Mouse (Mus musculus) stomach, postnatal 0 days (tissue): ENCODE measurements at regions not wholly inside any gene's neighbourhood (a gene's known extent, or its start where the extent isn't known, plus 50 kb on each side); places are given as distances from the start of the nearest gene placed in this dataset.

Experiments
- ATAC-seq: fragments of 200-750 bp; cut with Nextera tagmentation; 2 replicates; pipeline ENCODE4 v1.8.0; 2017; ENCODE audit not compliant: low FRiP score, low TSS enrichment
- DNase-seq: peaks from one replicate; pipeline ENCODE4 v3.0.0-alpha.2; 2016; ENCODE audit warnings: low spot score
- H3K27ac ChIP-seq: fragments of 300-500 bp; sonication (generic); replicated peaks from 2 replicates; pipeline ENCODE4 v1.5.1; 2014; ENCODE audit warnings: mild to moderate bottlenecking, control low read depth
- H3K27me3 ChIP-seq: fragments of 300-500 bp; sonication (generic); 2 replicates; pipeline ENCODE4 v1.6.1; 2014; ENCODE audit warnings: low read length; ENCODE audit not compliant: control insufficient read depth, insufficient read depth
- H3K36me3 ChIP-seq: fragments of 300-500 bp; sonication (generic); 2 replicates; pipeline ENCODE4 v1.6.1; 2014; ENCODE audit warnings: low read length, mixed read lengths; ENCODE audit not compliant: control insufficient read depth, insufficient read depth
- H3K4me1 ChIP-seq: fragments of 300-500 bp; sonication (generic); replicated peaks from 2 replicates; pipeline ENCODE4 v1.6.1; 2014; ENCODE audit warnings: antibody characterized with exemption; ENCODE audit not compliant: control insufficient read depth, insufficient read depth
- H3K4me2 ChIP-seq: fragments of 300-500 bp; sonication (generic); replicated peaks from 2 replicates; pipeline ENCODE4 v1.6.1; 2014; ENCODE audit warnings: low read depth, mild to moderate bottlenecking, control low read depth, moderate library complexity
- H3K4me3 ChIP-seq: fragments of 300-500 bp; sonication (generic); 2 replicates; pipeline ENCODE4 v1.5.1; 2014; ENCODE audit warnings: low read depth, low read length, control low read depth
- H3K9ac ChIP-seq: fragments of 300-500 bp; sonication (generic); 2 replicates; pipeline ENCODE4 v1.6.1; 2014; ENCODE audit warnings: mild to moderate bottlenecking, low read length, control low read depth, mixed read lengths
- H3K9me3 ChIP-seq: fragments of 300-500 bp; sonication (generic); 2 replicates; pipeline ENCODE4 v1.6.1; 2016; ENCODE audit warnings: low read length; ENCODE audit not compliant: control insufficient read depth
- CTCF ChIP-seq: IDR thresholded peaks from 2 replicates; pipeline ENCODE4 v1.5.1; 2016; ENCODE audit warnings: antibody characterized with exemption, low read depth, mild to moderate bottlenecking, moderate library complexity
- EP300 ChIP-seq: optimal IDR thresholded peaks from 2 replicates; pipeline ENCODE3; 2016; ENCODE audit warnings: antibody characterized with exemption
- WGBS: fragments of 180-500 bp; shearing (Covaris S2); extraction: QIAGEN DNeasy Blood & Tissue Kit; methylation state at CpG from one replicate; pipeline ENCODE4 v1.1.7; 2014; 5-methylcytosine and 5-hydroxymethylcytosine counted together

- TF ChIP-seq EP300 (no peak), CTCF (no peak)
- Histone ChIP-seq H3K27me3 (no peaks in the 10 kb centered on the region), H3K36me3 (no peaks in the 10 kb centered on the region), H3K9ac (no peak overlapping the region), H3K4me1 (no peaks in the 10 kb centered on the region), H3K27ac (0 out of 2 replicates have a peak overlapping the region, but pooled peaks have one; percentile 8), H3K9me3 (no peaks in the 10 kb centered on the region), H3K4me3 (no peak overlapping the region), H3K4me2 (no peak overlapping the region)
- DNase-seq (peak; percentile 22), ATAC-seq (peak; percentile 42; the same call in 1 of the 2 replicates)
- WGBS = 85% methylated on average over 4 of the region's 4 CpGs
These were observed 173.0 kb upstream of the Tle3 start for GRCm38 (mm10) chr9:61199077-61199753.

GRCm38 (mm10) chr9:61199891-61200290 lies 172.3 kb upstream of the Tle3 start:
- H3K27ac ChIP-seq = peak overlapping the region; percentile 69
- 24% methylated on average over 8 of the region's 8 CpGs for whole genome bisulfite sequencing

DNA sequence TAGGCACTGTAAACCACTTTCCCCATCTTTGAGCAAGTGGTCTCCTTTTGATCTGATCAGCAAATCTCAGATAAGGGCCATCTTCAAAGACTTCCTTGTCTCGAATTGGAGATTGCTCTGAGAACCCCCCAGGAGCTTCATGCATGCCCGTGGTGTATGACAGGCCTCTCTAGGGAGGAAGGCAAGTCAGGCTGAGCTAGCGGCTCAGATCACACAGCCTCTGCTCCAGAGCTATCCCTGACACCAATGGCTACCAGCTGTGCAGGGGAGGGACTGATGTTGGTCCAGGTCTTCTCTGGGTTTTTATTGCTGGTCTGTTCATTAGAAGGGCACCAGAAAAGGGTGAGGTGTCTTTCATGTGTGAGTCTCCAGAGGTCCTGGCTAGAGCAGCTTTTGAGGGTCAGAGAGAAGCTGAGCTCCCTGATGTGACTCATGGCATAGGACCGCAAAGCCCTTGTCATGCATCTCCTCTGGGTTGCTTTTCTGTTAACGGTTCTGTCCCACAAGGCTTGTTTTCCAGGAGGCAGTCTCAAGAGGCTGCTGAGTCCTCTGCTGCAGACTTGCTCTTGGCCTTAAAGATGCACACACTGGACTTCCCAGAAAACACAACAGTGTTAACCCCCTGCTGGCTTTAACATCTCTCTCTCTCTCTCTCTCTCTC lies 171.7 kb upstream of the Tle3 start:
- Histone ChIP-seq H3K9ac (no peak overlapping the region), H3K27me3 (no peaks in the 10 kb centered on the region), H3K36me3 (no peaks in the 10 kb centered on the region), H3K4me3 (no peak overlapping the region), H3K27ac (peak overlapping the region; percentile 69), H3K4me2 (no peak overlapping the region), H3K4me1 (no peaks in the 10 kb centered on the region), H3K9me3 (no peaks in the 10 kb centered on the region)
- WGBS = 37% methylated on average over 5 of the region's 5 CpGs
- DNase-seq (no peak), ATAC-seq (no peak)
- TF ChIP-seq CTCF (no peak), EP300 (no peak)

More at GRCm38 (mm10) chr9:61199891-61200290, 172.3 kb upstream of the Tle3 start:
- Histone ChIP-seq H3K4me2 (no peak overlapping the region), H3K4me1 (no peaks in the 10 kb centered on the region), H3K27me3 (no peaks in the 10 kb centered on the region), H3K9ac (no peak overlapping the region), H3K4me3 (no peak overlapping the region), H3K36me3 (no peaks in the 10 kb centered on the region), H3K9me3 (no peaks in the 10 kb centered on the region)
- DNase-seq (no peak), ATAC-seq (peak; percentile 41; the same call in 1 of the 2 replicates)
- TF ChIP-seq CTCF (no peak), EP300 (no peak)

DNA sequence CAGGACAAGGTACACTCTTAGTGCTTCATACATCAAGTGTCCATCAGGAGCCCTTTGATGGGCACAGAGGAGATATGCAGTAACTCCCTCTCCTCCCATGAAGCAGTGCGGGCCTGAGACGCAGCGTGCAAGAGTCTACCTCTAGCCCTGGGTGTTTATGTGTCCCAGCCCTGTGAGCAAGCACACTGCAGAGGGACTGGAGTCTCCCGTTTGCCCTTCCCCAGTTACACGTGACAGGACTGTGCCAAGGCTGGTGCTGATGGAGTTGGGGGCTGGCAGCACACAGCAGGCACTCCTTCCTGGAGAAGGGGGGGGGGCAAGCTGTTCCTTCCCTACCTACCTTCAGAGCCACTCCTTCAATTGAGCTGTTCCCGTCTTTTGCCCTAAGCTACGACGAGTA lies 167.1 kb upstream of the Tle3 start:
- Histone ChIP-seq H3K27ac (no peak overlapping the region), H3K9ac (no peak overlapping the region), H3K27me3 (no peaks in the 10 kb centered on the region), H3K4me1 (no peaks in the 10 kb centered on the region), H3K4me3 (no peak overlapping the region), H3K9me3 (no peaks in the 10 kb centered on the region), H3K36me3 (no peaks in the 10 kb centered on the region), H3K4me2 (no peak overlapping the region)
- ATAC-seq = no peak
- TF ChIP-seq EP300 = no peak
- TF ChIP-seq CTCF = no peak
- DNase-seq = no peak
- WGBS = 74% methylated on average over 8 of the region's 8 CpGs

DNA sequence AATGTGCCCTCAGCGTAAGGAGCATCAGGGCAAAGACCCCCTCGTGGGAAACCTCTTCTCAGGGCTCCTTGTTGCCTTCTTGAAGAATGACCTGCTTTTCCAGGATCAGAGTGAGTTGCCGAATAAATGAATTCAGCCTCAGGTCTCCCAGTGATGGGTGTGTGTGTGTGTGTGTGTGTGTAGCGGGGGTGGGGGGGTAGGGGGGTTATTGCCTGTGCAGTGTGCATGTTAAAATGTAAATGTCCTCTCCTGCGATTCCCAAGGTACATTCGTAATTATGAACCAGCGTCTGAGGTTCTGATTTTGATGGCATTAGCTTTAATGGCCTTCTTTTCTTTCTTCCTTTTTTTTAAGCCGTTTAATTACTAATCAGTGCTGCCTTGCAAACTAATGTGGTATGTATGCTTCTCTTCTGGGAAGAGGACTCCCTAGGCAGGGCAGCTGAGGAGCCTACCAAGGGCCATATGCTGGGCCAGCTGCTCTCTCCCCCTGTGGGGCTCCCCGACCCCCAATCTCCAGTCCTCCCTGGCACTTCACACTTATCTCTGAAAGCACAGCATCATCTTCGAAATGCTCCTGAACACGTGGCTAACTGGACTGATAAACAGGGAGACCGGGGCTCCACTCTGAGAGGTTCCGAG lies 165.3 kb upstream of the Tle3 start:
- no peak overlapping the region for H3K4me3 ChIP-seq

More for the DNA sequence above, 165.3 kb upstream of the Tle3 start:
- WGBS = 84% methylated on average over 13 of the region's 13 CpGs
- Histone ChIP-seq H3K27ac (no peak overlapping the region), H3K4me2 (no peak overlapping the region), H3K36me3 (no peaks in the 10 kb centered on the region), H3K4me1 (no peaks in the 10 kb centered on the region), H3K9me3 (no peaks in the 10 kb centered on the region), H3K9ac (no peak overlapping the region), H3K27me3 (no peaks in the 10 kb centered on the region)
- DNase-seq (no peak), ATAC-seq (no peak)
- TF ChIP-seq EP300 = no peak
- TF ChIP-seq CTCF = no peak
